Mouse (Mus musculus) embryo, embryonic 11.5 days (tissue): ENCODE data around the gene Colgalt2.
"Not testable (repeated sequence)": the region's sequence is repeated elsewhere in the genome, so short reads cannot be mapped to it uniquely, and the experiment has no call there.

ENCODE experiments used
- DNase-seq: peaks from one replicate; pipeline ENCODE4 v3.0.0-alpha.2; 2012; ENCODE audit warnings: low read depth, low spot score

The Colgalt2 gene

GRCm38 (mm10) chr1:152416306-152416904, 16.8 kb downstream of the Colgalt2 start:
- DNase-seq, result no peak

- DNase-seq, result no peak
Observed at GRCm38 (mm10) chr1:152417602-152418001, 18.0 kb downstream of the Colgalt2 start.

- DNase-seq, result no peak
Observed at GRCm38 (mm10) chr1:152422295-152422694, 22.7 kb downstream of the Colgalt2 start.

- DNase-seq, result no peak
Observed at GRCm38 (mm10) chr1:152423052-152423451, 23.4 kb downstream of the Colgalt2 start.

- DNase-seq, result no peak
Observed at GRCm38 (mm10) chr1:152427912-152428581, 28.4 kb downstream of the Colgalt2 start.

GRCm38 (mm10) chr1:152429805-152430204, 30.2 kb downstream of the Colgalt2 start:
- no peak for DNase-seq

GRCm38 (mm10) chr1:152434166-152434565, 34.5 kb downstream of the Colgalt2 start:
- no peak for DNase-seq

- not testable (repeated sequence) for DNase-seq
Observed at GRCm38 (mm10) chr1:152437518-152437917, 37.9 kb downstream of the Colgalt2 start.

- DNase-seq, result no peak
Observed at GRCm38 (mm10) chr1:152439408-152439807, 39.8 kb downstream of the Colgalt2 start.

- no peak for DNase-seq
Observed at GRCm38 (mm10) chr1:152439874-152440273, 40.2 kb downstream of the Colgalt2 start.

GRCm38 (mm10) chr1:152444630-152445029, 45.0 kb downstream of the Colgalt2 start:
- no peak for DNase-seq

GRCm38 (mm10) chr1:152445925-152446324, 46.3 kb downstream of the Colgalt2 start:
- DNase-seq, result no peak

- DNase-seq, result no peak
Observed at GRCm38 (mm10) chr1:152454536-152454935, 54.9 kb downstream of the Colgalt2 start.

- no peak for DNase-seq
Observed at GRCm38 (mm10) chr1:152455275-152456243, 55.9 kb downstream of the Colgalt2 start.

GRCm38 (mm10) chr1:152456266-152456665, 56.6 kb downstream of the Colgalt2 start:
- no peak for DNase-seq

- no peak for DNase-seq
Observed at GRCm38 (mm10) chr1:152457596-152457995, 58.0 kb downstream of the Colgalt2 start.

GRCm38 (mm10) chr1:152458996-152459395, 59.4 kb downstream of the Colgalt2 start:
- DNase-seq, result no peak

GRCm38 (mm10) chr1:152460931-152461330, 61.3 kb downstream of the Colgalt2 start:
- DNase-seq, result no peak

GRCm38 (mm10) chr1:152461814-152462213, 62.2 kb downstream of the Colgalt2 start:
- DNase-seq, result no peak

GRCm38 (mm10) chr1:152462348-152462747, 62.7 kb downstream of the Colgalt2 start:
- no peak for DNase-seq

- no peak for DNase-seq
Observed at GRCm38 (mm10) chr1:152466280-152466679, 66.7 kb downstream of the Colgalt2 start.

GRCm38 (mm10) chr1:152468443-152468842, 68.8 kb downstream of the Colgalt2 start:
- no peak for DNase-seq
